ENCODE assay signal across 10 mouse cellular contexts in the genomic region with DNA sequence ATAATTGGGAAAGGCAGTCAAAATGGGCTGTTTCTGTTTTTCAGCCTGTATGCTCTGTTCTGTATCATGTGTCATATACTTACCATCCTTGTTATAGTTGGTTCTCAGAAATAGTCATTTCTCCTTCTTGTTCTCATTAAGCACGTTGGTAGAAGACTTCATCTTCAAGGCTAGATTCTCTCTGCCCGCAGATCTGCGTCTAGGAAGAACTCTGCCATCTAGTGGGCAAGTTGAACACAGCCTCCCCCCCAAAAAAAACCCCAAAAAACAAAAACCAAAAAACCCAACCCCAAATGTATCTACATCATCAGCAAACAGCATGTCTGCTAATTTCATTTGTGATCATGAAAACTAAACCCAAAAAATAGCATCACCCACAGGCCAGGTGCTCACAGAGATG. TPM values are rescaled to one million over a fixed set of nuclear protein-coding genes. Genes with fewer than 3 reads are reported as not detected.
A peak's percentile ranks its signal among the peaks of the same experiment; 100 is the strongest.
DNase-seq lines count a peak whose midpoint lies in the region; ATAC-seq and TF ChIP-seq lines count a peak whose summit lies in the region.
"Had no signal": no experiment of that assay in that cellular context is flagged by ENCODE, and none has a peak within 500 bp of the region (broad histone marks: within the 10 kb centered on the region; RNA-seq: fewer than 3 reads in every experiment).

No protein-coding gene starts in this region.

- no peak for TF ChIP-seq EP300 in heart, postnatal 0 days (IDR thresholded peaks at IDR 0.05; ENCODE audit: low read depth)

- no peak for DNase-seq in heart, postnatal 0 days (ENCODE audit: low spot score)
- no peak for DNase-seq in heart, postnatal 25 days (ENCODE audit: low spot score)
- DNase-seq in thymus, postnatal 14 days = peak; percentile 53
- DNase-seq in thymus, adult 2 months = no peak
- peak; percentile 31 for DNase-seq in embryo, embryonic 10.5 days (ENCODE audit: low spot score)
- no peak for DNase-seq in right cerebral cortex, adult 18-20 months
- no peak for DNase-seq in urinary bladder, postnatal 25 days (ENCODE audit: low spot score)
- DNase-seq: adrenal gland, postnatal 10 days had no signal

- H3K4me2 ChIP-seq in heart, postnatal 0 days (ENCODE audit: low read depth, low read length) = no peak overlapping the region
- H3K4me2 ChIP-seq in kidney, embryonic 15.5 days = no peak overlapping the region

- no peak for ATAC-seq in heart, postnatal 0 days (ENCODE audit: insufficient read depth, low read depth)
- no peak for ATAC-seq in kidney, embryonic 15.5 days (replicated peaks; ENCODE audit: low FRiP score)

- H3K4me3 ChIP-seq in heart, postnatal 0 days (ENCODE audit: low read depth, low read length) = no peak overlapping the region
- H3K4me3 ChIP-seq in thymus, adult 2 months (ENCODE audit: control insufficient read depth, insufficient read depth, low read length) = no peak overlapping the region
- no peak overlapping the region for H3K4me3 ChIP-seq in kidney, embryonic 15.5 days (replicated peaks)

- intact Hi-C loops in heart, postnatal 25 days (cut with DNase I) = loop anchor here (1.0 to 10.0 kb wide), 2 partner anchors 54 to 215 kb away; no protein-coding TSS in a partner anchor

- H3K4me1 ChIP-seq in heart, postnatal 0 days (ENCODE audit: control insufficient read depth, insufficient read depth) = peaks cover 6% of the 10 kb centered on the region; the same call in 1 of the 2 replicates
- peaks cover 16% of the 10 kb centered on the region for H3K4me1 ChIP-seq in thymus, adult 2 months (replicated peaks; ENCODE audit: control insufficient read depth, insufficient read depth, low read length)
- peaks cover 21% of the 10 kb centered on the region for H3K4me1 ChIP-seq in kidney, embryonic 15.5 days

- H3K27ac ChIP-seq in heart, postnatal 0 days (ENCODE audit: low read depth) = no peak overlapping the region
- H3K27ac ChIP-seq in thymus, adult 2 months (ENCODE audit: control insufficient read depth, insufficient read depth, low read length) = no peak overlapping the region
- no peak overlapping the region for H3K27ac ChIP-seq in kidney, embryonic 15.5 days

- no peaks in the 10 kb centered on the region for H3K27me3 ChIP-seq in heart, postnatal 0 days (ENCODE audit: control insufficient read depth, insufficient read depth, low read length)
- H3K27me3 ChIP-seq in thymus, adult 2 months (ENCODE audit: control insufficient read depth, insufficient read depth, low read length) = no peaks in the 10 kb centered on the region
- H3K27me3 ChIP-seq in kidney, embryonic 15.5 days = no peaks in the 10 kb centered on the region

- no peak for TF ChIP-seq POLR2A in thymus, adult 2 months (IDR thresholded peaks at IDR 0.05; ENCODE audit: control insufficient read depth, extremely low read depth, insufficient read depth, low read length, poor library complexity)

- H3K9me3 ChIP-seq in heart, postnatal 0 days (replicated peaks; ENCODE audit: control insufficient read depth, low read length) = no peaks in the 10 kb centered on the region
- no peaks in the 10 kb centered on the region for H3K9me3 ChIP-seq in kidney, embryonic 15.5 days (replicated peaks)

- no peak overlapping the region for H3K9ac ChIP-seq in heart, postnatal 0 days (replicated peaks; ENCODE audit: low read depth, low read length)
- no peak overlapping the region for H3K9ac ChIP-seq in kidney, embryonic 15.5 days

- H3K36me3 ChIP-seq in heart, postnatal 0 days (replicated peaks; ENCODE audit: control insufficient read depth, insufficient read depth, low read length) = peaks cover 17% of the 10 kb centered on the region; the same call in 1 of the 2 replicates
- H3K36me3 ChIP-seq in thymus, adult 2 months (ENCODE audit: control insufficient read depth, insufficient read depth, low read length) = no peaks in the 10 kb centered on the region
- H3K36me3 ChIP-seq in kidney, embryonic 15.5 days = peaks cover 22% of the 10 kb centered on the region

- TF ChIP-seq CTCF in heart, postnatal 0 days (IDR thresholded peaks at IDR 0.05; ENCODE audit: low read depth) = peak; percentile 53
- TF ChIP-seq CTCF in thymus, adult 2 months (IDR thresholded peaks at IDR 0.05; ENCODE audit: borderline replicate concordance, control insufficient read depth, extremely low read depth, insufficient read depth, low read length, poor library complexity) = no peak

- 14% methylated on average over 3 of the region's 3 CpGs for WGBS in heart, postnatal 0 days
- WGBS in thymus, adult 2 months = 2% methylated on average over 3 of the region's 3 CpGs
- 29% methylated on average over 3 of the region's 3 CpGs for WGBS in kidney, embryonic 15.5 days

RNA-seq across cellular contexts. Expression of a gene that starts 4.2 kb away (rescaled TPM):
- not detected in 2 replicates for total RNA-seq in heart, postnatal 0 days (2014; rRNA removed; ENCODE audit: low replicate concordance)
- polyA plus RNA-seq in heart, postnatal 0 days (2015; fragmentation: Nextera tagmentation; extraction: Ambion mirVana) = 0.07 and 0.10 TPM in 2 replicates
- under 1 TPM; 0.28 to 0.29 TPM for total RNA-seq in heart, postnatal 25 days (2021)
- polyA plus RNA-seq in thymus, adult 2 months (2012; rRNA removed) = 24.8 and 32.8 TPM in 2 replicates
- polyA plus RNA-seq in kidney, embryonic 15.5 days (2015; fragmentation: Nextera tagmentation; extraction: Ambion mirVana) = 0.30 and 0.39 TPM in 2 replicates
- total RNA-seq: layer of hippocampus, adult 18-20 months had no signal

RNA-seq across cellular contexts. Expression of a gene that starts 41.3 kb away (rescaled TPM):
- total RNA-seq in heart, postnatal 0 days (2014; rRNA removed; ENCODE audit: low replicate concordance) = 55.5 and 66.8 TPM in 2 replicates
- polyA plus RNA-seq in heart, postnatal 0 days (2015; fragmentation: Nextera tagmentation; extraction: Ambion mirVana) = 38.7 and 39.4 TPM in 2 replicates
- 10 to 100 TPM; 25.9 to 27.4 TPM for total RNA-seq in heart, postnatal 25 days (2021)
- polyA plus RNA-seq in thymus, adult 2 months (2012; rRNA removed) = 102 TPM in 2 replicates
- polyA plus RNA-seq in kidney, embryonic 15.5 days (2015; fragmentation: Nextera tagmentation; extraction: Ambion mirVana) = 66.7 and 68.6 TPM in 2 replicates

RNA-seq across cellular contexts. Expression of a gene that starts 45.2 kb away (rescaled TPM):
- 1.3 and 1.5 TPM in 2 replicates for total RNA-seq in heart, postnatal 0 days (2014; rRNA removed; ENCODE audit: low replicate concordance)
- polyA plus RNA-seq in heart, postnatal 0 days (2015; fragmentation: Nextera tagmentation; extraction: Ambion mirVana) = 0.89 and 1.1 TPM in 2 replicates
- 1 to 10 TPM; 1.4 to 1.6 TPM for total RNA-seq in heart, postnatal 25 days (2021)
- polyA plus RNA-seq in thymus, adult 2 months (2012; rRNA removed) = 10.1 and 10.3 TPM in 2 replicates
- polyA plus RNA-seq in kidney, embryonic 15.5 days (2015; fragmentation: Nextera tagmentation; extraction: Ambion mirVana) = 4.1 and 4.9 TPM in 2 replicates

Comparison
In these comparisons a context has a peak if more than half of its experiments do, and no peak if none do; other contexts are left out.
1. DNase-seq: peak in thymus, postnatal 14 days (single experiment) and embryo, embryonic 10.5 days (single experiment); none in heart, postnatal 0 days (single experiment), heart, postnatal 25 days (single experiment), thymus, adult 2 months (single experiment), right cerebral cortex, adult 18-20 months (single experiment) and urinary bladder, postnatal 25 days (single experiment).
2. RNA of a gene that starts 4.2 kb away (polyA plus RNA-seq): 24.8 to 32.8 TPM in thymus, adult 2 months; 0.30 to 0.39 TPM in kidney, embryonic 15.5 days and 0.07 to 0.10 TPM in heart, postnatal 0 days; every median in the first group is over 10 times any median in the second.